Mouse (Mus musculus) G1E (cell line): ENCODE data around the gene Fam43b.

Experiments used
- GATA1 ChIP-seq: IDR thresholded peaks from 2 replicates; pipeline ENCODE4 v1.6.1; 2012; ENCODE audit warnings: borderline replicate concordance, low read length, inconsistent platforms, mixed read lengths
- POLR2AphosphoS5 ChIP-seq: IDR thresholded peaks from 2 replicates; pipeline ENCODE4 v1.6.1; 2012; ENCODE audit warnings: low read depth, low read length, inconsistent platforms; ENCODE audit not compliant: insufficient replicate concordance

- no peak for TF ChIP-seq POLR2AphosphoS5
- TF ChIP-seq GATA1, result no peak
Measured at GRCm38 (mm10) chr4:138426778-138427705, 30.7 kb upstream of the Fam43b start.
